9 mouse cellular contexts compared by ENCODE assay signal in the genomic region with DNA sequence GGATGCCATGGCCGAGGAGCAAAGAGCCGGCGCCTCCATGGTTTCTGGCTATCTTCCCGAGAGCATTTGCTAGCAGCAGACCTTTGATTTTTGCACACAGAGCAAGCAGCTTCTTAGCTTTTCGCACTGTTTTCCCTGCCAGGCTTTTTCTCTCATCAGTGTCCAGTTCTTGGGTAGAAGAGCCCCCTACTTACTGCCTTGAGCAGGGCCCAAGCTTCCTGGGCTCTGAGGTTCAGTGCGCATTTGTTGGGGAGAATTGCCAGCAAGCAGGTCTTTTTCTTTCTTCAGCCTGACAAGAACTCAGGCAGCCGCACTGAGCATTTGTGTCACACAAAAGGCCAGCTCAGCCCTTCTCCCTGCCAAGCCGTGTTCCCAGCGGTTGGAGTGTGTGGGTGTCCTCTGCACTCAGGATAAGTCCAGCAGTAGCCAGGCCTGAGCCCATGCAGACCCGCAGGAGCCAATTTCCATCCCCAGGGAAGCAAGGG.
DNase-seq lines count a peak whose midpoint lies in the region; ATAC-seq and TF ChIP-seq lines count a peak whose summit lies in the region.
"Had no signal": no experiment of that assay in that cellular context is flagged by ENCODE, and none has a peak within 500 bp of the region (broad histone marks: within the 10 kb centered on the region; RNA-seq: fewer than 3 reads in every experiment).

No protein-coding gene starts in this region.

- WGBS in lung, embryonic 16.5 days, result 49% methylated on average over 10 of the region's 10 CpGs
- WGBS in lung, adult 2 months, result 57% methylated on average over 10 of the region's 10 CpGs
- WGBS in neural tube, embryonic 15.5 days, result 30% methylated on average over 10 of the region's 10 CpGs

- peaks cover 8% of the 10 kb centered on the region for H3K4me1 ChIP-seq in lung, embryonic 16.5 days (replicated peaks; ENCODE audit: control insufficient read depth, insufficient read depth, low read length)
- no peaks in the 10 kb centered on the region for H3K4me1 ChIP-seq in lung, adult 2 months (ENCODE audit: control insufficient read depth, insufficient read depth, low read length)
- peaks cover 60% of the 10 kb centered on the region for H3K4me1 ChIP-seq in neural tube, embryonic 15.5 days
- H3K4me1 ChIP-seq: liver, embryonic 13.5 days had no signal

- intact Hi-C loops in left cerebral cortex, adult 2 months (cut with DNase I), result no loop called here

- no peaks in the 10 kb centered on the region for H3K27me3 ChIP-seq in lung, embryonic 16.5 days (ENCODE audit: control insufficient read depth, insufficient read depth, low read depth, low read length)
- no peaks in the 10 kb centered on the region for H3K27me3 ChIP-seq in neural tube, embryonic 15.5 days (replicated peaks)
- H3K27me3 ChIP-seq: liver, embryonic 13.5 days had no signal

- peak overlapping the region; percentile 17; the same call in 1 of the 2 replicates for H3K4me2 ChIP-seq in lung, embryonic 16.5 days (ENCODE audit: low read depth, low read length)
- no peak overlapping the region for H3K4me2 ChIP-seq in neural tube, embryonic 15.5 days
- H3K4me2 ChIP-seq: liver, embryonic 13.5 days had no signal

- H3K36me3 ChIP-seq in lung, embryonic 16.5 days (ENCODE audit: control insufficient read depth, insufficient read depth, low read length), result no peaks in the 10 kb centered on the region
- no peaks in the 10 kb centered on the region for H3K36me3 ChIP-seq in neural tube, embryonic 15.5 days
- H3K36me3 ChIP-seq: liver, embryonic 13.5 days had no signal

- no peaks in the 10 kb centered on the region for H3K9me3 ChIP-seq in lung, embryonic 16.5 days (ENCODE audit: control insufficient read depth, low read length)
- H3K9me3 ChIP-seq in neural tube, embryonic 15.5 days (replicated peaks), result no peaks in the 10 kb centered on the region
- H3K9me3 ChIP-seq: liver, embryonic 13.5 days had no signal

- DNase-seq in lung, adult 2 months, result no peak
- peak; percentile 46 to 67 for DNase-seq in cerebellum, postnatal 36 days
- peak; percentile 34 for DNase-seq in heart, adult 8-10 months (ENCODE audit: low spot score)
- DNase-seq in left cerebral cortex, adult 2 months (ENCODE audit: extremely low spot score in 1 of 2, low spot score in 2 of 2), result peak; percentile 31 to 41
- DNase-seq: liver, embryonic 13.5 days had no signal

- no peak overlapping the region for H3K9ac ChIP-seq in lung, embryonic 16.5 days (ENCODE audit: low read length)
- no peak overlapping the region for H3K9ac ChIP-seq in neural tube, embryonic 15.5 days (replicated peaks)
- H3K9ac ChIP-seq: liver, embryonic 13.5 days had no signal

- TF ChIP-seq CTCF in lung, adult 2 months (IDR thresholded peaks at IDR 0.05; ENCODE audit: insufficient read depth, low read length), result no peak
- no peak for TF ChIP-seq CTCF in left cerebral cortex, adult 2 months (IDR thresholded peaks at IDR 0.05)

- H3K27ac ChIP-seq in lung, embryonic 16.5 days (ENCODE audit: low read length), result no peak overlapping the region
- no peak overlapping the region for H3K27ac ChIP-seq in left cerebral cortex, adult 2 months
- peak overlapping the region; percentile 74 for H3K27ac ChIP-seq in neural tube, embryonic 15.5 days (replicated peaks)
- H3K27ac ChIP-seq: liver, embryonic 13.5 days had no signal

- ATAC-seq in lung, embryonic 16.5 days (ENCODE audit: low read depth), result peak; percentile 53
- ATAC-seq in neural tube, embryonic 15.5 days (ENCODE audit: low FRiP score), result peak; percentile 53
- ATAC-seq in erythroid progenitor cell, adult 5-6 weeks (replicated peaks; ENCODE audit: low FRiP score, poor library complexity, severe bottlenecking), result no peak
- ATAC-seq in monocyte, adult 5-6 weeks (replicated peaks; ENCODE audit: insufficient number of reproducible peaks, low FRiP score, low TSS enrichment, poor library complexity, severe bottlenecking), result no peak

- TF ChIP-seq POLR2A in lung, adult 2 months (IDR thresholded peaks at IDR 0.05; ENCODE audit: borderline replicate concordance, extremely low read depth, low read depth, low read length), result no peak

- no peak overlapping the region for H3K4me3 ChIP-seq in lung, embryonic 16.5 days (ENCODE audit: low read length)
- no peak overlapping the region for H3K4me3 ChIP-seq in lung, adult 2 months (replicated peaks; ENCODE audit: extremely low read depth, low read depth, low read length)
- no peak overlapping the region for H3K4me3 ChIP-seq in left cerebral cortex, adult 2 months
- H3K4me3 ChIP-seq in neural tube, embryonic 15.5 days (replicated peaks), result no peak overlapping the region
- H3K4me3 ChIP-seq: liver, embryonic 13.5 days had no signal

Comparison
In these comparisons a context has a peak if more than half of its experiments do, and no peak if none do; other contexts are left out.
1. ATAC-seq: peak in lung, embryonic 16.5 days (single experiment) and neural tube, embryonic 15.5 days (single experiment); none in erythroid progenitor cell, adult 5-6 weeks (single experiment) and monocyte, adult 5-6 weeks (single experiment).